Mouse (Mus musculus): ENCODE data around the gene Spef1. TPM values are rescaled to one million over a fixed set of nuclear protein-coding genes. Genes with fewer than 3 reads are reported as not detected.

Gene Spef1
- polyA plus RNA-seq, 1 experiment = not detected

DNA sequence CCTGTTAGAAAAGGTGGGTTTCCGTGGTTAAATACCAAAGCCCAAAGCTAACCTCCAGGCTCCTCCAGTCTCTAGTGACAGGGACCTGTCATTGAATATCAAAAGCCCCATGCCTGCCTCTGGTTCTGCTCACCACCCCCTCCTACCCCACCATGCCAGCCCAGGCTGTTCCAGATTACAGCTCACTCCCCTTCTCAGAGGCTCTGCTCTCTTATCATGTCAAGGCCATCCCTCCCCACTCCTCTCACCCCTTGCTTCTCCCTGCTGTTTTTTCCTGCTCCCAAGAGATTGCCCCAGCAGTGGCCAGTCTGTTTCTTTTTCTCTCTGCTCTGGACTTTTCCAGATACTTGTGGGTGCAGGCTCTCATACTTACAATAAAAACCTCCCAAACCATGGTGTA is 36.5 kb upstream of the Spef1 start:
- TF ChIP-seq CTCF (IDR thresholded peaks at IDR 0.05; ENCODE audit: insufficient read depth, low read depth, low read length) = no peak
- TF ChIP-seq POLR2A (IDR thresholded peaks at IDR 0.05; ENCODE audit: insufficient read depth, low read depth, low read length) = no peak
- Histone ChIP-seq H3K4me3 (ENCODE audit: insufficient read depth, low read depth, low read length) (no peak overlapping the region), H3K4me1 (ENCODE audit: control insufficient read depth, insufficient read depth, low read length) (no peaks in the 10 kb centered on the region), H3K27ac (ENCODE audit: insufficient read depth, low read depth, low read length) (no peak overlapping the region)
- WGBS = 86% methylated on average over 1 of the region's 1 CpGs

DNA sequence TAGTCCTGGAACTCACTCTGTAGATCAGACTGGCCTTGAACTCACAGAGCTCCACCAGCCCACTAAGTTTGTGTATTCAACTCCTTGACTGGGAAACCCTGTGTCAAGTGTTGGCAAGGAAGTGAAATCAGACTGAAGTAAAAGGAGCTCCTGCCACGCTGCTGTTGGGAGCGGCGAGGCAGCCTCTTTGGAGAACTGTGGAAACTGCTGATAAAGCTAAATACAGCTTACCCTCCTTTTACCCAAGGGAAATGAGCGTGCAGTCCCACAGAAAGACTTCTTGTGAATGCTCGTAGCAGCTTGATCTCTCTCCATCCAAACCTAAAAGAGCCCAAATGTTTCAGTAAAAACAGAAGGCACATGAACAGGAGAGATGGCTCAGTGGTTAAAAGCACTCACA is 35.5 kb upstream of the Spef1 start:
- no peak for TF ChIP-seq CTCF (IDR thresholded peaks at IDR 0.05; ENCODE audit: insufficient read depth, low read depth, low read length)
- TF ChIP-seq POLR2A (IDR thresholded peaks at IDR 0.05; ENCODE audit: insufficient read depth, low read depth, low read length) = no peak
- no peaks in the 10 kb centered on the region for H3K4me1 ChIP-seq (ENCODE audit: control insufficient read depth, insufficient read depth, low read length)
- no peak overlapping the region for H3K4me3 ChIP-seq (ENCODE audit: insufficient read depth, low read depth, low read length)
- 19% methylated on average over 5 of the region's 5 CpGs for WGBS
- H3K27ac ChIP-seq (ENCODE audit: insufficient read depth, low read depth, low read length) = no peak overlapping the region

- TF ChIP-seq POLR2A (IDR thresholded peaks at IDR 0.05; ENCODE audit: insufficient read depth, low read depth, low read length) (no peak), CTCF (IDR thresholded peaks at IDR 0.05; ENCODE audit: insufficient read depth, low read depth, low read length) (no peak)
- no peak overlapping the region for H3K4me3 ChIP-seq (ENCODE audit: insufficient read depth, low read depth, low read length)
- H3K4me1 ChIP-seq (ENCODE audit: control insufficient read depth, insufficient read depth, low read length) = no peaks in the 10 kb centered on the region
- no peak overlapping the region for H3K27ac ChIP-seq (ENCODE audit: insufficient read depth, low read depth, low read length)
- 78% methylated on average over 3 of the region's 3 CpGs for WGBS
Measured at GRCm38 (mm10) chr2:131221853-131222515, 34.9 kb upstream of the Spef1 start.

- Histone ChIP-seq H3K4me1 (ENCODE audit: control insufficient read depth, insufficient read depth, low read length) (no peaks in the 10 kb centered on the region), H3K27ac (ENCODE audit: insufficient read depth, low read depth, low read length) (no peak overlapping the region), H3K4me3 (ENCODE audit: insufficient read depth, low read depth, low read length) (no peak overlapping the region)
- TF ChIP-seq CTCF (IDR thresholded peaks at IDR 0.05; ENCODE audit: insufficient read depth, low read depth, low read length) (no peak), POLR2A (IDR thresholded peaks at IDR 0.05; ENCODE audit: insufficient read depth, low read depth, low read length) (no peak)
- WGBS = 65% methylated on average over 4 of the region's 4 CpGs
Measured at GRCm38 (mm10) chr2:131220030-131220429, 32.9 kb upstream of the Spef1 start.

DNA sequence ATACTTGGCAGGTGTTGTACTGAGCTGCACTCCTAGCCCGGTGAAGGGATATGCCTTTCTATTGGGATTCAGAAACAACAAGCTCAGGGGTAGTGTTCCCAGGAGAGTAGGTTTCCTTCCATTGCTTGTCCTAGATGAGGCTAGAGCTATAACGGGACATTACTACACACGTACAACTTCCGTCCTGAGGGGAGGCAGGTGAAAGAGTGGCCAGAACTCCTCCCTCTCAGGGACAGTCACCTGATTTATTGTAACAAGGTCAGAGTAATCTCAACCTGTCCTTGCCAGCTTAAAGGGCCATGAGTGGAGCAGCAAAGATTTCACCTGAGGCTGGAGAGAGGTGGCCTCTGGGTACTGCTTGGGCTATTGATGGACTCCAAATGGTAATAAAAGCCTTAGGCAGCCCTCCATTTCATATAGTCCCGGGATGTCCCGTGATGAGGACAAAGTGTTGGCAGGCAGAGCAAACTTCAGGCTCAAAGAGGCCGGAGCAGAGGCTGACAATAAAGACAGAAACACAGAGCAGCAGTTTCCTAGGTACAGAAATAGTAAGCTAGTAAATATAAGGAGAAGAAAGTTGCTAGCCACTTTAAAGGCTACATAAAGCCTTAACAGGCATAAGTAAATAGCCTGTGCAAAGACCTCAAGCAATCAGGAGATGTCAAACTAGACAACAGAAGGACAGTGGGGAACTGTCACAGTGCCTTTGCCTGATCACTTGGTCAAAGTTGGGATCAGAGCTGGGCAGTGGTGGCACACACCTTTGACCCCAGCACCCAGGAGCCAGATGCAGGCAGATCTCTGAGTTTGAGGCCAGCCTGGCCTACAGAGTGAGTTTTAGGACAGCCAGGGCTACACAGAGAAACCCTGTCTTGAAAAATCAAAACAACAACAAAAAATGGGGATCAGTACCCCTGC is 29.1 kb upstream of the Spef1 start:
- WGBS = 74% methylated on average over 7 of the region's 7 CpGs
- no peak for TF ChIP-seq CTCF (IDR thresholded peaks at IDR 0.05; ENCODE audit: insufficient read depth, low read depth, low read length)
- no peak for TF ChIP-seq POLR2A (IDR thresholded peaks at IDR 0.05; ENCODE audit: insufficient read depth, low read depth, low read length)
- Histone ChIP-seq H3K27ac (ENCODE audit: insufficient read depth, low read depth, low read length) (no peak overlapping the region), H3K4me1 (ENCODE audit: control insufficient read depth, insufficient read depth, low read length) (peaks cover 17% of the 10 kb centered on the region), H3K4me3 (ENCODE audit: insufficient read depth, low read depth, low read length) (no peak overlapping the region)

GRCm38 (mm10) chr2:131213773-131214172 is 26.7 kb upstream of the Spef1 start:
- no peak overlapping the region for H3K27ac ChIP-seq (ENCODE audit: insufficient read depth, low read depth, low read length)
- no peak overlapping the region for H3K4me3 ChIP-seq (ENCODE audit: insufficient read depth, low read depth, low read length)
- peaks cover 19% of the 10 kb centered on the region for H3K4me1 ChIP-seq (ENCODE audit: control insufficient read depth, insufficient read depth, low read length)
- TF ChIP-seq CTCF (IDR thresholded peaks at IDR 0.05; ENCODE audit: insufficient read depth, low read depth, low read length) (no peak), POLR2A (IDR thresholded peaks at IDR 0.05; ENCODE audit: insufficient read depth, low read depth, low read length) (no peak)
- WGBS = 82% methylated on average over 7 of the region's 7 CpGs

DNA sequence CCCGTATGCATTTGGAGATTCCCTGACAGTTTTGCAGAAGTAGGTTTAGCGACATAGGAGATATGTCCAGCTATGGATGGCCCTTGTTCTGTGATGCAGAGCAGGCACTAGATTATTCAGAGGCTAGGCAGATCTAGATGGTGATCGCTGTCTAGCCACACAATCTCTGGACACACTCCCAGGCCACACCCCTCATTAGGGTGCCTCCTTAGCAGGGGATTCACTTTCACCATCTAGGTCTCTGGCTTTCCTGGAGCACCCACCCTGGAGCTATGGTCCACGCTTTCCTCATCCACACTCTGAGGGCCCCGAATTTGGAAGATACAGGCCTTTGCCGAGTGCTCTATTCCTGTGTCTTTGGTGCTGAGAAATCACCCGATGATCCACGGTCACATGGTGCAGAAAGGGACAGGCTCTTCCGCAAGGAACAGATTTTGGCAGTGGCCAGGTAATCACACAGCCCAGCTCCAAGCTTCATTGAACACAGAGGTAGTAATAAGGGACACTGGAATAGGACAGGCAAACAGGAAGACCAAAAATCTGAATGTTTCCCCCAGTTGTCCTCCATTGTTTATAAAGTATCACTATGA is 24.0 kb upstream of the Spef1 start:
- H3K4me3 ChIP-seq (ENCODE audit: insufficient read depth, low read depth, low read length) = peak overlapping the region; percentile 69
- H3K27ac ChIP-seq (ENCODE audit: insufficient read depth, low read depth, low read length) = no peak overlapping the region
- peaks cover 19% of the 10 kb centered on the region for H3K4me1 ChIP-seq (ENCODE audit: control insufficient read depth, insufficient read depth, low read length)
- 31% methylated on average over 9 of the region's 9 CpGs for WGBS
- TF ChIP-seq POLR2A (IDR thresholded peaks at IDR 0.05; ENCODE audit: insufficient read depth, low read depth, low read length) = no peak
- TF ChIP-seq CTCF (IDR thresholded peaks at IDR 0.05; ENCODE audit: insufficient read depth, low read depth, low read length) = no peak

DNA sequence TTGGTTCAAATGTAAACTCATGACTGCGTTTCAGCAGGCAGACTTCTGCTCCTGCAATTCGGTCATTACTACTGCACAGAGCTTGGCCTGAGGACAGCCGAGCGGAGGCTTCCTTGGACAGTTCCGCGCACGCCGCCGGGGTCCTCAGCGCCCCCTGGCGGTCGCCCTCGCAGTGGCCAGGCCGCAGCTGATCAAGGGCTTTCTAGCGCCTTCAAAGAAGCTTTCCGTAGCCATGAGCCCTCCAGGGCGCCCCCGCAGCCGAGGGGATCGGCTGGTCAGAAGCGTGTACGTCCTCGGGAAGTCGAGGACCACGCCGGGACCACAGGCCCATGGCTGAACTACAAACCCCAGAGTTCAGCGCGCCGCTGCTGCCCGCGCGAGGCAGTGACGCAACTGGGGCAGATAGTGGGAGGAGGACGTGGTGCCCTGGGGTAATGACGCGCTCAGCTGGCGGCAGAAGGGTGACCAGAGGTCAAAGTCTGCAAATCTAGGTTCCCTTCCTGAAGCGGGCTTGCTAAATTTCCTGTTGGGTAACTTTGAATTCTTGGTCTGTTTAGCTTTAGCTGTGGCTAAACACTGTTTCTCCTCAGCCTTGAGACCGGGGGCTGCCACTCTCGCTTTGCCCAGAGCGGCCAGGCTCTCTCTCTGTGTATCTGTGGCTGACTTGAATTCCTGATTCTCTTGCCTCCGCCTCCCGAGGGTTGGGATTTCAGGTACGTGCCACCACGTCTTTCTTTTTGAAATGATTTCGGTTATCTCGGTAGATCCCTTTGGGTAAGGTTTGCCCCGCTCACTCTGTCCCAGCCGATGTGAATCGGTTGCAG is 23.1 kb upstream of the Spef1 start:
- peak overlapping the region; percentile 92 for H3K27ac ChIP-seq (ENCODE audit: insufficient read depth, low read depth, low read length)
- peak overlapping the region; percentile 69 for H3K4me3 ChIP-seq (ENCODE audit: insufficient read depth, low read depth, low read length)
- under 1% methylated on average over 50 of the region's 50 CpGs for WGBS
- TF ChIP-seq CTCF (IDR thresholded peaks at IDR 0.05; ENCODE audit: insufficient read depth, low read depth, low read length) (peak; percentile 100), POLR2A (IDR thresholded peaks at IDR 0.05; ENCODE audit: insufficient read depth, low read depth, low read length) (peak; percentile 81)
- peaks cover 19% of the 10 kb centered on the region for H3K4me1 ChIP-seq (ENCODE audit: control insufficient read depth, insufficient read depth, low read length)

Measured in olfactory bulb, adult 2 months (tissue).